Mouse (Mus musculus): ENCODE results near the gene Acly.
A peak's percentile ranks its signal among the peaks of the same experiment; 100 is the strongest.

Gene Acly

DNA sequence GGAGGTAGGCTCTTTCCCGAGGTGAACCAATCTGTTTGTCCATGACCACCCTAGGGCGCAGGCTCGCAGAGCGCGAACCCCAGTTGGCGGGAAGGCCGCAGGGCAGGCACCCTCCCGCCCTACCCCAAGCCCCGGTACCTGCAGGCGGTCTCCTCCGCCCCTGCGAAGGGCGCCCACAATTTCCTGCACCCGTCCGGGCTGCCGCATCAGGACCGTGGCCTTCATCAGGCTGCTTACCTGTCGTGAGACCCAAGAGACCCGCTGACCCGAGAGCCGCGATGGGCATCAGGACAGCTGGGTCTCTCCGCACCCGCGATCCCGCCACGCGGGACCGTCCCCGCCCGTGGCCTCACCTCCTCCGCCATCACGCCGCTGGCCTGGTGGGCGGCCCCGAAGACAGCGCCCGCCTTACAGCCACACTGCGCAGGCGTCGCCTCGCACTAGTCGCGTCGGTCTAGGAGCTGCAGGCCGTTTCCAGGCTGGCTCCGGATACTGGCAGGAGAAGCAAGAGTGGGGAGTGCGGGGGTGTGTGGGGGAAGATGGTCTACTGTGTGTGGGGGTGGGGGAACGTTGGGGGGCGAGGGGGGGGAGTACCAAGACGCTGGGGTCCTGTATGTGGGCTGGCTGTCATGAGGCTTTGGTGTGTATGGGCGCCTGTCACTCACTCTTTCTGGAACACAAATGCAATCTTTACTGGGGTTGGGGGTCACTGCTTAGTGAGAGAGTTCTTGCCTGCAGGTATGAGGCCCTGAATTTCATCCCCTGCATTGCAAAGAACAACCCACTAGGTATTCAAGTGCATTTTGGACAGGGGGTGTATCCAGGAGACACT, 86.9 kb downstream of the Acly start:
- Histone ChIP-seq H3K9me3 (ENCODE audit: low read length) (no peaks in the 10 kb centered on the region), H3K4me3 (replicated peaks; ENCODE audit: low read length) (peak overlapping the region; percentile 85), H3K36me3 (ENCODE audit: insufficient read depth, low read length) (peaks cover 37% of the 10 kb centered on the region), H3K4me1 (replicated peaks; ENCODE audit: low read depth, low read length) (peaks cover 26% of the 10 kb centered on the region), H3K27me3 (ENCODE audit: insufficient read depth, low read length) (0 out of 2 replicates have a peak, but pooled peaks cover 4% of the 10 kb centered on the region)
- TF ChIP-seq NANOG (IDR thresholded peaks at IDR 0.05; ENCODE audit: borderline replicate concordance, low read length), result no peak
- no peak for TF ChIP-seq POU5F1 (IDR thresholded peaks at IDR 0.05; ENCODE audit: borderline replicate concordance, low read length)
- no peak for TF ChIP-seq CTCF (conservative IDR thresholded peaks at IDR 0.05; ENCODE audit: low read length)

DNA sequence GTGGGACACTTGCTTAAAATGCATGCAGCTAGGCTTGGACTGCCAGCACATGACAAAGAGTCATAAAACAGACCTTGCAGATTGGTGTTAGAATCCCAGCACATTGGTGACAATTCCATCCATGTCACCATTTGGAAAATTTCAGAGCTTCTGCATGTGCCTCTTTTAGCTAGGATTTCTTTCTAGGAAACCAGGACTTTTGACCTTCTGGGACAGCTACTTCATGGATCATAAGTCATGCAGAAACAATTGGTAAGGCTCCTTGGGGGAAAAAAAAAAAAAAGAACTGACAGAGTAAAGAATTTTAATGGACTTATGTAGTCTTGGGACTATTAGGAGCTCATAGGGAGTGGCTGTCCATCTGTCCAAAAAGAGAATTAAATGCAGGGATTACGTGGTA, 89.9 kb downstream of the Acly start:
- no peak overlapping the region for H3K4me3 ChIP-seq (replicated peaks; ENCODE audit: low read length)
- peaks cover 43% of the 10 kb centered on the region for H3K4me1 ChIP-seq (replicated peaks; ENCODE audit: low read depth, low read length)
- 0 out of 2 replicates have a peak, but pooled peaks cover 4% of the 10 kb centered on the region for H3K27me3 ChIP-seq (ENCODE audit: insufficient read depth, low read length)
- TF ChIP-seq CTCF (conservative IDR thresholded peaks at IDR 0.05; ENCODE audit: low read length) (no peak), NANOG (IDR thresholded peaks at IDR 0.05; ENCODE audit: borderline replicate concordance, low read length) (no peak), POU5F1 (IDR thresholded peaks at IDR 0.05; ENCODE audit: borderline replicate concordance, low read length) (no peak)
- no peaks in the 10 kb centered on the region for H3K9me3 ChIP-seq (ENCODE audit: low read length)
- peaks cover 47% of the 10 kb centered on the region for H3K36me3 ChIP-seq (ENCODE audit: insufficient read depth, low read length)

DNA sequence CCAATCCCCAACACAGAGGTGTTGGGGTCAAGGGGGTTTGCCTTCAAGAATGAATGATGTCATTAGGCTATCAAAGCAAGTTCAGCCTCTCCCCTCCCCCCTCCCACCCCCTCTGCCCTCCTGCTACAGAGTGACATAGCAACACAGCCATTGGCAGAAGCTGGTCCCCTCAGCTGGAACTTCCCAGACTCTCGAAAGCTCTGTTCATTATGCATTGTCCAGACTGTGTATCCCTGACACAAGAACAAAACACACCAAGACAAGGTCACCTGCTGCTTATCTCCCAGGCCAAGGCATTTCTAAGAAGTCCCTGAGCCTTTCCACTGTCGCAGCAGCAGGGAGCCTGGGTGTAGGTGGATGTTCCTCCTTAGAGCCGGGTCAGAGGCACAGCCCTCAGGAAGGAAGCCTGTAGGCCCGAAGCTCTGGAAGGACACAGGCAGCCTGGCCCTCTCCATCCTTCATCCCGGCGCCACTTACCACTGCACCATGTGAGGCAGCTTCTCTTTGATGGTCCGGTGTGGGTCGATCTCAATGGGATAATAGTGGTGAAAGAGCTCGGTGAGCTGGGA, 92.0 kb downstream of the Acly start:
- Histone ChIP-seq H3K36me3 (ENCODE audit: insufficient read depth, low read length) (peaks cover 62% of the 10 kb centered on the region), H3K4me3 (replicated peaks; ENCODE audit: low read length) (no peak overlapping the region), H3K9me3 (ENCODE audit: low read length) (no peaks in the 10 kb centered on the region), H3K4me1 (replicated peaks; ENCODE audit: low read depth, low read length) (peaks cover 38% of the 10 kb centered on the region), H3K27me3 (ENCODE audit: insufficient read depth, low read length) (0 out of 2 replicates have a peak, but pooled peaks cover 4% of the 10 kb centered on the region)
- TF ChIP-seq CTCF (conservative IDR thresholded peaks at IDR 0.05; ENCODE audit: low read length) (no peak), POU5F1 (IDR thresholded peaks at IDR 0.05; ENCODE audit: borderline replicate concordance, low read length) (no peak), NANOG (IDR thresholded peaks at IDR 0.05; ENCODE audit: borderline replicate concordance, low read length) (no peak)

- Histone ChIP-seq H3K4me3 (replicated peaks; ENCODE audit: low read length) (no peak overlapping the region), H3K4me1 (replicated peaks; ENCODE audit: low read depth, low read length) (peaks cover 36% of the 10 kb centered on the region), H3K9me3 (ENCODE audit: low read length) (no peaks in the 10 kb centered on the region), H3K27me3 (ENCODE audit: insufficient read depth, low read length) (no peaks in the 10 kb centered on the region), H3K36me3 (ENCODE audit: insufficient read depth, low read length) (peaks cover 51% of the 10 kb centered on the region)
- no peak for TF ChIP-seq CTCF (conservative IDR thresholded peaks at IDR 0.05; ENCODE audit: low read length)
- no peak for TF ChIP-seq NANOG (IDR thresholded peaks at IDR 0.05; ENCODE audit: borderline replicate concordance, low read length)
- TF ChIP-seq POU5F1 (IDR thresholded peaks at IDR 0.05; ENCODE audit: borderline replicate concordance, low read length), result no peak
Measured at GRCm38 (mm10) chr11:100432002-100432401, 95.8 kb downstream of the Acly start.

- Histone ChIP-seq H3K4me1 (replicated peaks; ENCODE audit: low read depth, low read length) (peaks cover 39% of the 10 kb centered on the region), H3K36me3 (ENCODE audit: insufficient read depth, low read length) (peaks cover 37% of the 10 kb centered on the region), H3K9me3 (ENCODE audit: low read length) (no peaks in the 10 kb centered on the region), H3K4me3 (replicated peaks; ENCODE audit: low read length) (0 out of 2 replicates have a peak overlapping the region, but pooled peaks have one; percentile 39), H3K27me3 (ENCODE audit: insufficient read depth, low read length) (no peaks in the 10 kb centered on the region)
- TF ChIP-seq POU5F1 (IDR thresholded peaks at IDR 0.05; ENCODE audit: borderline replicate concordance, low read length) (no peak), NANOG (IDR thresholded peaks at IDR 0.05; ENCODE audit: borderline replicate concordance, low read length) (no peak), CTCF (conservative IDR thresholded peaks at IDR 0.05; ENCODE audit: low read length) (no peak)
Measured at GRCm38 (mm10) chr11:100430052-100430451, 97.7 kb downstream of the Acly start.

DNA sequence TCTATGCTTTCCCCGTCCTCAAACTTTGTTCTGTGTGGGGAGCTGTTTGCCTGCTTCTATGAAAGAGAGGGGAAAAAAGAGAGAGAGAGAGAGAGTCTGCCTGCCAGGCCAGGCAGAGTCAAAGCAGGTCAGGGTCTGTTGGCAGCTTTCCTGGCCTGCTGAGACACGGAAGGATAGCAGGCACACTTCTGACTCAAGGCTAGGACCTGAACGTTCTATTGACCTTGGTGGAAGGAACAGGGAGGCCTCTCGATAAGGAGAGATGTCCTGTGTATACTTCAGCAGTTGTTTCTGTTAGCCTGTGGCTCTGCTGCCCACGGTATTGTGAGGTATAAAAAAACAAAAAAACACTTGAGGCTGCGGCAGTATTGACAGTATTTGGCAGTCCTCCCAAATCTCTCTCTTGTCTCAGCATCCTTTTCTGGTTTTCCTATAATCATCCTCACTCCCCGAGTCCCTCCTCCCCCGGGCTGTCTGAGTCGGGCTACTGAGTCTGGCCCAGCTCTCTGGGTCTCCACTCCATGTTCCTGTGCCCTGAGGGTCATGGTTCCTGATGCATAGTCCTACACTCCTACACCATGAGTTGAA, 99.1 kb downstream of the Acly start:
- TF ChIP-seq CTCF (conservative IDR thresholded peaks at IDR 0.05; ENCODE audit: low read length) (no peak), POU5F1 (IDR thresholded peaks at IDR 0.05; ENCODE audit: borderline replicate concordance, low read length) (no peak), NANOG (IDR thresholded peaks at IDR 0.05; ENCODE audit: borderline replicate concordance, low read length) (no peak)
- Histone ChIP-seq H3K9me3 (ENCODE audit: low read length) (no peaks in the 10 kb centered on the region), H3K36me3 (ENCODE audit: insufficient read depth, low read length) (peaks cover 46% of the 10 kb centered on the region), H3K4me1 (replicated peaks; ENCODE audit: low read depth, low read length) (peaks cover 36% of the 10 kb centered on the region), H3K4me3 (replicated peaks; ENCODE audit: low read length) (no peak overlapping the region), H3K27me3 (ENCODE audit: insufficient read depth, low read length) (peaks cover 3% of the 10 kb centered on the region; the same call in 1 of the 2 replicates)

DNA sequence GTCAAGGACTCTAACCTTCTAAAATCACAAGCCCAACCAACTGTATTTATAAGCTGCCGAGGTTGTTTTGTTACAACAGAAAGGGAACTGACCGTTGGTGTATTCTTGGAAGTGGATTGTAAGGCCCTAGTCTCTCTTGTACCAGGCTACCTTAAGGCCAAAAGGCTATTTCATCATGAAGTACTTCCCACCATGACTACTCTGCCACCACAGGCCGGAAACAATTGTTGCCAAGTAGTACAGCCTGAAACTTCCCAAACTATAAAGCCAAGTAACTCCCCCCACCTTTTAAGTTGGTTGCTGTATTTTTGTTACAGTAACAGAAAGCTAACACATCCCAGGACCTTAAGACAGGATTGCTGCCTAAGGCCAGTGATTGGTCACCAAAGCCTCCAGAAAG, 101.0 kb downstream of the Acly start:
- Histone ChIP-seq H3K27me3 (ENCODE audit: insufficient read depth, low read length) (peaks cover 18% of the 10 kb centered on the region), H3K36me3 (ENCODE audit: insufficient read depth, low read length) (peaks cover 45% of the 10 kb centered on the region), H3K4me1 (replicated peaks; ENCODE audit: low read depth, low read length) (peaks cover 50% of the 10 kb centered on the region), H3K4me3 (replicated peaks; ENCODE audit: low read length) (no peak overlapping the region), H3K9me3 (ENCODE audit: low read length) (no peaks in the 10 kb centered on the region)
- TF ChIP-seq POU5F1 (IDR thresholded peaks at IDR 0.05; ENCODE audit: borderline replicate concordance, low read length), result no peak
- TF ChIP-seq CTCF (conservative IDR thresholded peaks at IDR 0.05; ENCODE audit: low read length), result no peak
- TF ChIP-seq NANOG (IDR thresholded peaks at IDR 0.05; ENCODE audit: borderline replicate concordance, low read length), result no peak
